Mouse (Mus musculus) bone marrow macrophage, adult 2 months (primary cell): ENCODE measurements at regions not wholly inside any gene's neighbourhood (a gene's known extent, or its start where the extent isn't known, plus 50 kb on each side); places are given as distances from the start of the nearest gene placed in this dataset.

Experiments
- H3K27ac ChIP-seq: 2 replicates; pipeline ENCODE4 v1.5.1; 2012; ENCODE audit warnings: low read depth, low read length; ENCODE audit not compliant: insufficient read depth
- H3K4me1 ChIP-seq: 2 replicates; pipeline ENCODE4 v1.6.1; 2012; ENCODE audit warnings: low read length; ENCODE audit not compliant: control insufficient read depth, insufficient read depth
- H3K4me3 ChIP-seq: 2 replicates; pipeline ENCODE4 v1.5.1; 2012; ENCODE audit warnings: mild to moderate bottlenecking, low read length, moderate library complexity; ENCODE audit not compliant: insufficient read depth
- CTCF ChIP-seq: IDR thresholded peaks from 2 replicates; pipeline ENCODE4 v1.5.1; 2012; ENCODE audit warnings: low read depth, mild to moderate bottlenecking, low read length, moderate library complexity
- POLR2A ChIP-seq: IDR thresholded peaks from 2 replicates; pipeline ENCODE4 v1.6.1; 2012; ENCODE audit warnings: mild to moderate bottlenecking, low read depth, low read length, borderline replicate concordance

GRCm38 (mm10) chr1:137020528-137020927 lies 60.3 kb upstream of the Nr5a2 start:
- TF ChIP-seq POLR2A (no peak), CTCF (no peak)
- H3K27ac ChIP-seq, result no peak overlapping the region
- H3K4me3 ChIP-seq, result no peak overlapping the region
- H3K4me1 ChIP-seq, result no peaks in the 10 kb centered on the region

GRCm38 (mm10) chr1:137017642-137018041 lies 57.4 kb upstream of the Nr5a2 start:
- Histone ChIP-seq H3K4me1 (no peaks in the 10 kb centered on the region), H3K27ac (no peak overlapping the region), H3K4me3 (no peak overlapping the region)
- TF ChIP-seq POLR2A (no peak), CTCF (no peak)

DNA sequence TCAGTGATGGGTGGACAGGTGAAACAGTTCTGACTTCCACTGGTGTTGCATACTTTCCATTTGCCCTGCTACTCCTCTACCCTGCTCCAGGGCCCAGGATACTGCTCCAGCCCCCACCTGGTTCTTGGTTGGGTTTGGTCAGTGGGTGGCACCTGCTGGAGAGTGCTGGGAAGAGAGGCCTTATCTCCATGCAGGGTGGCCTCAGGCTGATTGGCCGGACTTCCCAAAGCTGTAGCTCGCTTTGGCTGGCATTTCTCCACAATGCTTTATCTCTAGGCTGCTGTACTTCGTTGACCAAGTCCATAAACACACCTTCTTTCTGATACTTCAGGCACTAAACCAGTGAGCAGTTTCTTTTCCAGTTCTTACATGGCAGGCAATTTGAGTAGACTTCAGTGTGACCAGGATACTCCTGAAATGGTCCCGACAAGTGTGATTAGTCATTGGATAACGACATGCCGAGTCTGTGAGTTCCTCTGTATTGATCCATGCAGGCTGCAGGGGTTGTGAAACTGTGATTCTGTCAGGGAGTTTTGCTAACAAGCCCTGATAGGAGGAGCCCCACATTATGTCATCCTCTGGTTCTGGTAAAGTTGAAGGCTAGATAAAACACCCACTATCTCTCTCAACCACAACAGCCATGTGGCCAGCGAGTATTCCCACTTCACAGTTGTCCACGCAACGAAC lies 50.1 kb upstream of the Nr5a2 start:
- no peak overlapping the region for H3K4me3 ChIP-seq
- TF ChIP-seq POLR2A, result no peak
- no peak for TF ChIP-seq CTCF
- H3K4me1 ChIP-seq, result no peaks in the 10 kb centered on the region
- no peak overlapping the region for H3K27ac ChIP-seq
